Mouse (Mus musculus) brain, embryonic 14.5 days (tissue): Measurements from ENCODE around the gene Ces2g. TPM values are rescaled to one million over a fixed set of nuclear protein-coding genes. Genes with fewer than 3 reads are reported as not detected.

Source experiments
- DNase-seq: peaks from one replicate; pipeline ENCODE4 v3.0.0-alpha.2; 2011; ENCODE audit warnings: low read depth
- CTCF ChIP-seq: fragments of 200-500 bp; IDR thresholded peaks from 2 replicates; pipeline ENCODE4 v1.5.1; 2012; ENCODE audit warnings: inconsistent platforms, mild to moderate bottlenecking, moderate library complexity, borderline replicate concordance; ENCODE audit not compliant: insufficient read depth, insufficient read length; ENCODE audit errors: extremely low read depth
- POLR2A ChIP-seq: fragments of 200-500 bp; IDR thresholded peaks from 2 replicates; pipeline ENCODE4 v1.6.1; 2012; ENCODE audit warnings: mild to moderate bottlenecking, inconsistent platforms, borderline replicate concordance; ENCODE audit not compliant: poor library complexity, insufficient read depth, insufficient read length, severe bottlenecking; ENCODE audit errors: extremely low read depth
- polyA plus RNA-seq: library from polyadenylated mRNA; depleted of rRNA; stranded (reverse); fragments of >200 nt; gene quantifications from 2 replicates; pipeline ENCODE4 v1.2.3, GENCODE M21; 2012; rRNA removed

Ces2g gene
- polyA plus RNA-seq: 0.08 and 0.12 TPM in 2 replicates

GRCm38 (mm10) chr8:104961537-104961961 is at the start of gene Ces2g:
Ces2g (plus strand) TSS chr8:104961718.
- DNase-seq: no peak
- TF ChIP-seq CTCF (no peak), POLR2A (no peak)

- DNase-seq: no peak
- TF ChIP-seq POLR2A: no peak
- no peak for TF ChIP-seq CTCF
Observed at GRCm38 (mm10) chr8:104925972-104926596, 35.4 kb upstream of the Ces2g start, which contains the start of gene Ces2e. Ces2e (plus strand) TSS chr8:104926260.

- DNase-seq: no peak
- TF ChIP-seq CTCF (no peak), POLR2A (no peak)
Observed at GRCm38 (mm10) chr8:104927301-104927700, 34.2 kb upstream of the Ces2g start.

DNA sequence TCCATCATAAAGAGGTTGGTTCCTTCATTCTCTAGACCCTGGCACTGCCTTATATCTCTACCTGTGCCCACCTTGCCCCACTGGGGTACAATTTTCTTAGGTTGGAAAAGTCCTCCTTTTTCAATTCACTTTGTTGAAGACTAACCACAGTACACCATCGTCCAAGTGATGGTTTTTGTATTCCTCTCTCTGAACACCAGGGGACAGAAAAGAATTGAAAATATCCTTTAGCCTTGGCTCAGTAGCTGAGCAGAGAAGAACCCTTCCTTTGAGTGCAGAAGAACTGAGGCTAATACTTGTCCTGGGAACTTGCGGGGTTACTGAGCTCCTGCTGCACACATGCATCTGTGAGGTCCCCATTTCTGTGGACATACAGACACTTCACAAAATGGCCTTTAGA is 16.9 kb upstream of the Ces2g start:
- no peak for DNase-seq
- no peak for TF ChIP-seq POLR2A
- no peak for TF ChIP-seq CTCF

DNA sequence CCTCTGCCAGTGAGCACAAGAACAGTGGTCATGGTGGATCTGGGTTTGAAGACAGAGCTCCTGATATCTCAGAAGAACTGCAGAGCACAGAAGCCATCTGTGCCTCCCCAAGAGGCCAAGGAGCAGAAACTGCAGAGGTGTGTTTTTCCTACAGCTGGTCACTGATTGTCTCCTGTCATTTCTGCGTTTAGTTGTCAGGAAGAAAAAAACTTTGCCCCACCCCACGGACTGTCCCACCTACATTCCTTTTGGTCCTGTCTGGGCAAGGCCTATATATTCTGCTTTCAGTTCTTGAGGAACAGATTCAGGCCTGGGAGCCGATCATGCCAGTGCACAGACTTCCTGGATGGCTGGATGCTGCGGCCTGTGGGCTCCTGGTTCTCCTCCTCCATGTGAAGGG is 14.5 kb upstream of the Ces2g start, which contains the start of gene Ces2f:
Gene Ces2f (plus strand): TSS at position 301 of the 400 bp plus-strand sequence.
- DNase-seq: no peak

DNA sequence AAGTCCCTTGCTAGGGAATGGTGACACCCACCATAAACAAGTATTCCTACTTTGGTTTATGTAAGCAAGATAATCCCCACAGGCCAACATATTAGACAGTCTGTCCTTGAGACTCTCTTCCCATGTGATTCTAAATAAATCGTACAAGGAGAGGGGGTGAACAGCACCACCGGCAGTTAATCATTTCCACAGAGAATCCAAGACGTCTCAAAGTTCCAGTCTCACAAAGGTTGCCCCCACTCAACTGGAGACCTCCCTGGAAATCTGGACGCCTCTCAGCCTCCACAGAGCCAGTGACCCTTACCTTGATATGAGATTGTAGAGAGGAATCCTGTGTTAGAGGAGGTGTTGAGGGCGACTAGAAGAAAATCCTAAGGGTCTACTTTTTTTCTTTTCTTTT is 12.5 kb upstream of the Ces2g start:
- no peak for TF ChIP-seq POLR2A
- TF ChIP-seq CTCF: no peak
- no peak for DNase-seq

More for the DNA sequence above, 14.5 kb upstream of the Ces2g start, which contains the start of gene Ces2f:
- TF ChIP-seq CTCF (no peak), POLR2A (no peak)

- no peak for DNase-seq
- TF ChIP-seq POLR2A (no peak), CTCF (no peak)
Observed at GRCm38 (mm10) chr8:104962229-104962901, 847 bp downstream of the Ces2g start.

GRCm38 (mm10) chr8:104963375-104963894 is 1.9 kb downstream of the Ces2g start:
- TF ChIP-seq CTCF (no peak), POLR2A (no peak)
- no peak for DNase-seq

DNA sequence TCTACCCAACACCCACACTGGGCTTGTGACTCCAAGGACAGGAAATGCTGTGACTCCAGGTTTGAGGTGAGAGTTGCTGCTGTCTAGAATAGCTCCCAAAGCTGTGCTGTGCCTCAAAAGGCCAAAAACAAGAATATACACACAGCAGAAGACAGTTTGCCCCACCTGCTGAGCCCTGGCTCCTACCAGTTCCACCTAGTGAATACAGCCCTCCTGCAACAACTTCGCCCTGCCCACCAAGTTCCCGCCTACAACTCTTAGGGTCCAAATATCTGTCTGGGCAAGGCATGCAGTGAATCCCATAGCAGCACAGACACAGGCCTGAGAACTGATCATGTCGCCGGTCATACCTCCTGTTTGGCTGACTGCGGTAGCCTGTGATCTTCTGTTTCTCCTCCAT is 22.6 kb downstream of the Ces2g start:
- DNase-seq: no peak
- no peak for TF ChIP-seq POLR2A
- no peak for TF ChIP-seq CTCF

GRCm38 (mm10) chr8:104984942-104985341 is 23.4 kb downstream of the Ces2g start:
- TF ChIP-seq POLR2A: no peak
- TF ChIP-seq CTCF: no peak
- DNase-seq: no peak

GRCm38 (mm10) chr8:104998191-104998590 is 36.7 kb downstream of the Ces2g start:
- TF ChIP-seq POLR2A: no peak
- TF ChIP-seq CTCF: no peak
- DNase-seq: no peak
